Mouse (Mus musculus) cerebellum, adult 9-10 months (tissue): ENCODE data around the gene Tm7sf3.

Experiments used
- DNase-seq: peaks from one replicate; pipeline ENCODE4 v3.0.0; 2022

Tm7sf3 gene

DNA sequence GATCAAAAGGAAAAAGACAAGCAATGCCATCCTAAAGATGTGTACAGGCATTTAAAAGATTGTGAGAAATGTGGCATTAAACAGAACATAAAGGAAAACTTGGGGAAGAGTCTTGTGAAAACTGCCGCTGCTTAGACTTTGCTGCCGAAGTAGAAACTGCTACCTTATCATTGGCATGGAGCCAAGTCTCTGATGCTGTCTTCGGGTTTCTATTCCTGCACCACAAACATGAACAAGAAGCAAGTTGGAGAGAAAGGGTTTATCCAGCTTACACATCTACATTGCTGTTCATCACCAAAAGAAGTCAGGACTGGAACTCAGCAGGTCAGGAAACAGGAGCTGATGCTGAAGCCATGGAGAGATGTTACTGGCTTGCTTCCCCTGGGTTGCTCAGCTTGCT lies 10.6 kb upstream of the Tm7sf3 start:
- DNase-seq, result no peak

DNA sequence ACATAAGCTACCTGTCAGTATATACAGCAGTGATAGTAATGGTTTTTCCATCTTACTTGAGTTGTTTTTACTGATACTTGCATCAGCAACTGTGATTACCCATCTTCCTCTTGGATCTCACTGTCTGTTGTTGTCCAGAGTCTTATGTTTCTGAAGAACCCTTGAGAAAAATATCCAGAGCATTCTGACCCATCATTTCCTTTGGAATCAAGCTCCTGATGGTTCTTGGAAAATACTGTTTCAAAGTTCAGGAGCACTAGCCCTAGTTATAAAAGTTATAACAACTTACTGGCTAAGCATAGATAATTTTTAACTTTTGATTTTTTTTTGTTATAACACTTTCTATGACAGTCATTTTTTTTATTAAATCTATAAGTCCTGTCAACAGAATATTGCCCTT lies 8.8 kb upstream of the Tm7sf3 start:
- DNase-seq, result no peak

DNA sequence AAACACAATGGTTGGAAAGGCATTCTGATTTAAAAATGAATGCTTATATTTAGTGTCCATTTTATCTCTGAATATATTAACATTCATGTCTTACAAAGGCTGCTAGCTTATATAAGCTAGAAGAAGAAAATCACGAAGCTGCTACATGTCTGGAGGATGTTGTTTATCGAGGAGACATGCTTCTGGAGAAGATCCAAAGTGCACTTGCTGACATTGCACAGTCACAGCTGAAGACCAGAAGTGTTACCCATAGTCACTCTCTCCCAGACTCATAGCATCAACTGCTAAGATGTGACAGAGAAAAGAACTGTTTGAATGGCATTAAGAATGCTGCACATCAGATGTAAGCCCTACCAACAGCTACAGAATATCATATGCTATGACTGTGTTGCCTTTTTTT lies 7.4 kb upstream of the Tm7sf3 start:
- DNase-seq, result no peak

- no peak for DNase-seq
These were observed 553 bp upstream of the Tm7sf3 start for GRCm38 (mm10) chr6:146643184-146643570.

- no peak for DNase-seq
These were observed 908 bp downstream of the Tm7sf3 start for GRCm38 (mm10) chr6:146641621-146642210.

GRCm38 (mm10) chr6:146640991-146641390 lies 1.6 kb downstream of the Tm7sf3 start:
- DNase-seq, result no peak

DNA sequence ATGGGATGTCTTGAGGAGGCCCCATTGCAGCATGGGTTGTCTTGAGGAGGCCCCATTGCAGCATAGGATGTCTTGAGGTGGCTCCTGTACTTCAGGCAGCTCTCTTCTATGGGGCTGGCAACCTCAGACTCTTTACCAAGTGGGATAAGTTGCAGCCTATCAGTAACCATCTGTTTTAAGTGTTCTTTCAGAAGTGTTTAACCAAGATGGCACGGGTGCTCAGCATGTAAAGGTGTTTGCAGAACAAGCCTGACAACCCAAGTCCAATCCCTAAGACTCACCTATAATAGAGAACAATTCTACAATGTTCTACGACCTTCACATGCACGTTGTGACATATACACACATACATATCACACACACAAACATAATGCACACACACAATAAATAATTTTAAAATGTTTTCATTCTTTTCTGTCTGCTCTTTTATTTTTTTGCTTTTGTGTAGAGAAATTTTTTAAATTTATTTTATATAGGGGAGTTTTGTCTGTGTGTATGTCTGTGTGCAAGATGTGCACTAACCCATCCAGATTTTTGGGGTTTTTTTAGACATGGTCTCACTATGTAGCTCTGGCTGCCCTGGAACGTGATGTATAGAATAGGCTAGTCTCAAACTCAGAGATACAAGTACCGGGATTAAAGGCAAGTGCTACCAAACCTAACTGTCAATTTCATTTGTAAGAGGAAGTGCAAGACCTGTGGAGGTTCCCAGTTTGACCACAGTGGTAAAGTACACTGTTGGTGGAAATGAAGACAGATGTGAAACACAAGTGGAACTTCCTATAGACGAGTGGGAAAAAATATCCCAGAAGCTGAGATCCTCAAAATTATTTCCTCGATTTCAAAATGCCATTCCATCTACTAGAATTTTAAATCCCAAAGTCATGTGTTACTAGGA lies 2.3 kb downstream of the Tm7sf3 start:
- no peak for DNase-seq

DNA sequence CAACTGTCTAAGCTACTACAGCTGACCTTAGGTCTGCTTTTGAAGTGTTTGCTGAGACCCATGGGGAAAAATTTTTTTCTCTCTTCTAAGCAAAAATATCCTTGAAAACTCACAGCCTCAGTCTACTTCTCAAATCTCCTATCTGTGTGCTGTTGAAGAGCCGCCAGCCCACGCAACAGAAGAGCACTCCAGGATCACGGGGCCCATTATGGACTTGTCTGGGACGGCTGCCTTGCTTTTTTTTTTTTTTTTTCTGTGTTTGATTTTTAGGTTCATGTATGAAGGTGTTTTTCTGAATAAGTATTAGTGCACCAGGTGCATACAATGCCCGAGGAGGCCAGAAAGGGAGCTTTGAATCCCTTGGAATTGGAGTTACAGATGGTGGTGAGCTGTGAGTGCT lies 6.1 kb downstream of the Tm7sf3 start:
- DNase-seq, result no peak

DNA sequence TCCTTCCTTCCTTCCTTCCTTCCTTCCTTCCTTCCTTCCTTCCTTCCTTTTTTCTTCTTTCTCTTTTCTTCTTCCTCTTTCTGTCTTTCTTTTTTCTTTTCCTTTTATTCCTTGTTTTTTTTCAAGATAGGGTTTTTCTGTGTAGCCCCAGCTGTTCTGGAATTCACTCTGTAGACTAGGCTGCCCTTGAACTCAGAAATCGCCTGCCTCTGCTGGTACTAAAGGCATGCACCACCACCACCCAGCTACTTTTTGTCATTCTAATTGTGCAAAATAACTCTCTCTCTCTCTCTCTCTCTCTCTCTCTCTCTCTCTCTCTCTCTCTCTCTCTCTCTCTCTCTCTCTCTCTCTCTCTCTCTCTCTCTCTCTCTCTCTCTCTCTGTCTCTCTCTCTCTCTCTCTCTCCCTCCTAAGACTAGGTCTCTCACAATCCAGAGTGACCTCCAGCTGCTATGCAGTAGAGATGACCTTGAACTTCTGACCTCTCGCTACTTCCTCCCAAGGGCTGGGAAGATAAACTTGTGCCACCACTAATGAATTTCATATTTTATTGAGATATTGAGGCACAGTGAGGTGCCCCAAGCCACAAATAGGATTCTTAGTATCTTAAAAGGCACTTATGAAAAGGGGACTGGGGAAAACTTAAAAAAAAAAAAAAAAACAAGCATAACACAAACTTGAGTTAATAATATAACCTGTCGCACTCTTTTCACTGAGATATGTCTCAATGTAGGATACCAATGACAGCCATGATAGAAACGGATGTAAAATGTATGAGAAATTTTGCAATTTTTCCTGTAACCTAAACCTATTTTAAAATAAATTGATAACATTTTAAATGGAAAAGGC lies 7.6 kb downstream of the Tm7sf3 start:
- no peak for DNase-seq

DNA sequence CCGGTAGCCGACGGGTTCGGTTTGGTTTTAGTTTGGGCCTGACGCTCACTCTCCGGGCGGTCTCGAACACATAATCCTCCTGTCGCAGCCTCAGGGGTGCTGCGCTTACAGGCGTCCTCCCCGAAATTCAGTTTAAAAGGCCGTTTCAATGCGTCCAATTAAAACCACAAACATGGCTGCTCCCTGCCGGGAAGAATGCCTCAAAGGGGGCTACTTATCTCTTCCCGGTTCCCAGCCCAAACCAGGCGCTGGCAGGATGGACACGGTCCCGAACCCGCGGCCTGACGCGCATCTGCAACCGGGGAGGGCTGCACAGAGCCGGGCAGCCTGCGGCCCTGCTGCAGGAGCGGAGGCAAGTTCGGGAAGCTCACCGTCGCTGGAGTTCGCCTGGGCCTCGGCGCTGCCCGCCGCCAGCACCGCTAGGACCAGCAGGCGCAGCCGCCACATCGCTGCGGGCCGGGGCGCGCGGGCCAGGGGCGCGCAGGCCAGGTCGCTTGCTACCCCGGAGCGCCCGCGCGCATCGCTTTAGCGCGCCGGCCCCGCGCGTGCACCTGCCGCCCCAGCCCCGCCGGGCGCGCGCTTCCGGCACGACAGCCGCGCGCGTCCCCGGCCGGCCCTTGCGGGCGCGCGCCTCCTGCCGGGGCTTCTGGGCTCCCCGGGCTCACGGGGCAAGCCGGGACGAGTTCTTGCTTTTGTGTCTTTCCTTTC lies 8.5 kb downstream of the Tm7sf3 start:
- DNase-seq, result peak; percentile 77

DNA sequence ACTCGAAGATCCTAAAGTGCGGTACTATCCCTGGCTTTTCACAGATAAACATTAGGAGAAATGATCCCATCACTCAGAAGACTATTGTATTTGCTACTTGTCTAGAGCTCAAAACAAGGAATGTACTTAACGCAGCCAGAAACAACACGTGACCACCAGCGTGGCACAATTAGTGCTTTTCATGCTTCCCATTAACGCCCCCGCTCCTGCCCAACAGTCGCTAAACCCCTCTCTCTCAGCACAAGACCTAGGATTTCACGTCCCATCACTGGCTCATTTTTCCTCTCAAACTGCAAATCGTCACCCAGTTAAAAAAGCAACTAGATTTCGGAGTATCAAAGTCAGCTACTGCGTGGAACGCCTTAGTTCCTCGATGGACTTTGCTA lies 9.0 kb downstream of the Tm7sf3 start:
- peak; percentile 47 for DNase-seq

DNA sequence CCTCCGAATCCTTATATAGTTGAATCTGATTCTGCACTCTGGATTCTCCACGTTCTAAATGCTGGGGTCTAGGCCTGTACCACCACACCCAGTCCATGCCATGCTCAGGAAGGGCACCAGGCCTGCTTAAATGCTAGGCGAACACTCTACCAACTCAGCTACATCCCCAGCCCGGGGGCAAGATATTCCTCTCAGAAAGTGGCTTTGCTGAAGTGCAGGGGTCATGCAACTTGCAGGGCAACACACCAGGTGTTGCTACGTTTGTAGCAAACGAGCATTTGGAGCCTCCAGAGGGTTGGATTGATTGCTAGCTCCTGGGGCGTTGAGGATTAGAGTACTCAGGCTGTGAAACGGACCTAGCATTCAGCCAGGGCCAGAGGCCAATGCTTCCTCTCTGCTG lies 9.5 kb downstream of the Tm7sf3 start:
- no peak for DNase-seq

DNA sequence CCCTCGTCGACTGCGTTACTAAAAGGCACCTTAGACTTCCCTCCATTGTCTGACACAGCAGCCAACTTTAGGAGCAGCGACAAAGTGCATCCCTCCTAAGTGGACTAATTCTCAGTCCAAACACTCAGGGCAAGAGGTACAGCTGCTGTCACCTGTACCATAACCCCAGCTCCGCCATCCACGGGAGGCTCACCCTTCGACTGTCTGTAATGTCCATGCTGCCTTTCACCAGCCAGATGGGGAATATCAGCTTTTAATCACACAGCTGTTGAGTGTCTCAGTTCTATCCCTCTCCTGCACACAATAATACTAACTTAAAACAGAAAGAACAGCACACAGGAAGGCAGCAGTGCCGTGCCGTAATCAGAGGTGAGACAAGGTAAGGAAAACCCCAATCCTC lies 10.2 kb downstream of the Tm7sf3 start:
- DNase-seq, result no peak

GRCm38 (mm10) chr6:146631847-146632246 lies 10.8 kb downstream of the Tm7sf3 start:
- no peak for DNase-seq

GRCm38 (mm10) chr6:146630961-146631360 lies 11.7 kb downstream of the Tm7sf3 start:
- no peak for DNase-seq

GRCm38 (mm10) chr6:146629781-146630756 lies 12.6 kb downstream of the Tm7sf3 start:
- no peak for DNase-seq

- no peak for DNase-seq
These were observed 14.5 kb downstream of the Tm7sf3 start for GRCm38 (mm10) chr6:146628123-146628522.

- no peak for DNase-seq
These were observed 26.0 kb downstream of the Tm7sf3 start for GRCm38 (mm10) chr6:146616670-146617069.

DNA sequence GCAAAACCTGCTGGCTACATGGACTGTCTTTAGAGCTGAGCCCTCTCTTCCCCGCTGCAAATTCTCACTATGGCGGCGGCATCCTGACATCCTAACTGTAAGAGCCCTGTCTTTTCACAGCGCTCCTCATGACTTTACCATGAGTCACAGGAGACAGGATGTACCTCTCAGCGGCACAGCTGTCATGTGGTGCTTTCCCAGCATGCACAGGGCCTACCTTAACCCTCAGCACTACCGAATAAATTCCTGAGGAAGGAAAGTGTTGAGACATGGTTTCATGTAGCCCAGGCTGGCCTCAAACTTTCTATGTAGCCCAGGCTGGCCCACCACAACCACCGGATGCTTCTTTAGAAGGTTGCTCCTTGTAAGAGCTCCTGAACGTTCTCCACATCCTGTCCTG lies 26.7 kb downstream of the Tm7sf3 start:
- no peak for DNase-seq

DNA sequence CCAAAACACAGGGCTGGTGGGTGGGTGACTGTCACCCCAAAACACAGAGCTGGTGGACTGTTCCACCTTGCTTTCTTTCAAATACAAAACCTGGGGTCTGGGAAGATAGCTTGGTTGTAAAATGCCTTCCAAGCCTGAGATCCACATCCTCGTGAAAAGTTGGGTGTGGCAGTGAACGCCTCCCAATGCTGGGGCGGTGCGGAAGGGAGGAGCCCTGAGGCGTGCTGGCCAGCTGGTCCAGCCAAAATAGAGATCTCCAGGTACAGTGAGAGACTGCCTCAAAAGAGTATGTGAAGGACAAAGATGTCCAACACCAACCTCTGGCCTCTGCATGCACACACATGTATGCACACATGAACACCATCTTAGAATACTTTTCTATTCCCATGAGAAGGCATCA lies 28.1 kb downstream of the Tm7sf3 start:
- DNase-seq, result no peak

DNA sequence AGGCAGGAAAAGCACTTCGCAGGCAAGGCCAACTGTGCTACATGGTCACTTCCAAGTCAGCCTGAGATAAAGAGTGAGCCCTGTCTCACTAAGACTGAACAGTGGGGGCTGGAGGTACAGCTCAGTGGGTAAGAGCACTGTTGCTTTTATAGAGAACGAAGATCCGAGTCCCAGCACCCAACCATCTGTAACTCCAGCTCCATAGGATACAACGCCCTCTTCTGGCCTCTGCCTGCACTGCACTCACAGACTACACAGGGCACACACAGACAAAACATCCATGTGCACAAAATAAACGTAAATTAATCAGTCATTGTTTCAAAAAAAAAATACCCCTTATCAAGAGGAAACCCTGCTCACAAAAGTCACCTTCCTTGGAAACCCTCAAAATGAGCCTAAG lies 28.7 kb downstream of the Tm7sf3 start:
- no peak for DNase-seq

- no peak for DNase-seq
These were observed 29.9 kb downstream of the Tm7sf3 start for GRCm38 (mm10) chr6:146612736-146613135.
